Mouse (Mus musculus) retina, postnatal 7 days (tissue): ENCODE measurements around the gene Col8a2.

ENCODE experiments used
- DNase-seq: peaks from one replicate; pipeline ENCODE4 v3.0.0-alpha.2; 2012; ENCODE audit warnings: low read depth, low spot score

Col8a2 gene

GRCm38 (mm10) chr4:126286492-126286891 is at the start of gene Col8a2:
Gene Col8a2, plus strand, starts transcription at chr4:126286793.
- no peak for DNase-seq

GRCm38 (mm10) chr4:126237721-126238242 is 48.8 kb upstream of the Col8a2 start:
- no peak for DNase-seq

- no peak for DNase-seq
Observed at GRCm38 (mm10) chr4:126239862-126240475, 46.6 kb upstream of the Col8a2 start.

GRCm38 (mm10) chr4:126241956-126242355 is 44.6 kb upstream of the Col8a2 start:
- DNase-seq: no peak

GRCm38 (mm10) chr4:126242510-126242909 is 44.1 kb upstream of the Col8a2 start:
- no peak for DNase-seq

GRCm38 (mm10) chr4:126246202-126246889 is 40.2 kb upstream of the Col8a2 start:
- no peak for DNase-seq

- no peak for DNase-seq
Observed at GRCm38 (mm10) chr4:126248261-126248868, 38.2 kb upstream of the Col8a2 start.

GRCm38 (mm10) chr4:126250659-126251058 is 35.9 kb upstream of the Col8a2 start:
- DNase-seq: no peak

GRCm38 (mm10) chr4:126251655-126252254 is 34.8 kb upstream of the Col8a2 start:
- no peak for DNase-seq

- DNase-seq: no peak
Observed at GRCm38 (mm10) chr4:126252411-126253237, 34.0 kb upstream of the Col8a2 start.

- no peak for DNase-seq
Observed at GRCm38 (mm10) chr4:126253637-126254272, 32.8 kb upstream of the Col8a2 start.

- no peak for DNase-seq
Observed at GRCm38 (mm10) chr4:126254315-126255112, 32.1 kb upstream of the Col8a2 start.

- DNase-seq: no peak
Observed at GRCm38 (mm10) chr4:126255113-126256001, 31.2 kb upstream of the Col8a2 start.

GRCm38 (mm10) chr4:126256131-126256791 is 30.3 kb upstream of the Col8a2 start, which contains the start of gene Map7d1:
Gene Map7d1, minus strand, starts transcription at chr4:126256343.
- peak; percentile 73 for DNase-seq

- no peak for DNase-seq
Observed at GRCm38 (mm10) chr4:126256967-126257881, 29.4 kb upstream of the Col8a2 start.

GRCm38 (mm10) chr4:126259063-126259462 is 27.5 kb upstream of the Col8a2 start:
- no peak for DNase-seq

GRCm38 (mm10) chr4:126259523-126260160 is 27.0 kb upstream of the Col8a2 start:
- no peak for DNase-seq
